In the genomic region with DNA sequence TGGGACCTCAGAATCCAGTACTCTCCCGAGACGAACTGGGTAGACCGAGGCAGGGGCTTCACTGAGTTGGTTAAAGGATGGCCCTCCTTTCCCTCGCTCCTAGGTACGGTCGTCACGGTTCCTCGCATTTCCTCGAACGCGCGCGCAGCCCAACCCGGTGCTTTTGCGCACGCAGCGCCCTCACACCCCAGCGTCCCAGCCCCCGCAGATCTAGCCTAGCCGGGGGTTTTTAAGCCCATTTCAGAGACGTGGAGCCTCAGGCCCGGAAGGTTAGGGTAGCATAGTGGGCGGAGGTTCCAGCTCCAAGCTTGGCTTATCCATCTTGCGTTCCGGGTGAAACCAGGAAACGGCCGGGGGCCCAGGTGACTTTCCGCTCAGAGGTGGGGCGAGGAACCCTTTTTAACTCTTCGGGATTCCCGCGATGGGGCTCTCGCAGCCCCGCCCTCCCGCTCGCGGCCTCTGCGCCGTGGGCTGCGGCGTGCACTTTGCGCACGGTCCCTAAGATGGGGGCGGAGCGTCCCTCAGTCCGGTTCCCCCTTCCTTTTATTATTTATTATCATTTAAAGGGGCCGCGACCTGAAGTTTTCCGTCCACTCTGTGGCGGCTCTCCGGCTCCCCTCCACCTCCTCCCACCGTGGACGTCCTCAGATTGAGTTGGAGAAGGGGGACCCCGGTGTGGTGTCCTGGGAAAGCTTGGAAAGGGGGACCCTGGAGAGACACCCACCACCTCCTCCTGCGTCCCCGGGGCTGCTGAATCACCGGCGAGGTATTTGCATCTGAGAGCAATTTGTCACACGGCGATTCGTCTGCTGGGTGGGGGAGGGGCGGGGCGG, we compare ENCODE assay signal across 8 mouse cellular contexts. TPM values are rescaled to one million over a fixed set of nuclear protein-coding genes. Genes with fewer than 3 reads are reported as not detected.
A peak's percentile ranks its signal among the peaks of the same experiment; 100 is the strongest.
DNase-seq lines count a peak whose midpoint lies in the region; ATAC-seq and TF ChIP-seq lines count a peak whose summit lies in the region.

A gene (plus strand): TSS at position 553 of the 833 bp plus-strand sequence.

- H3K9me3 ChIP-seq in forebrain, embryonic 13.5 days (replicated peaks), result no peaks in the 10 kb centered on the region
- no peaks in the 10 kb centered on the region for H3K9me3 ChIP-seq in liver, embryonic 16.5 days (replicated peaks; ENCODE audit: control insufficient read depth, low read length)
- no peaks in the 10 kb centered on the region for H3K9me3 ChIP-seq in neural tube, embryonic 12.5 days
- no peaks in the 10 kb centered on the region for H3K9me3 ChIP-seq in stomach, postnatal 0 days (ENCODE audit: control insufficient read depth, low read length)

- peak within 1 kb of the TSS; percentile 93 for H3K4me2 ChIP-seq in forebrain, embryonic 13.5 days
- H3K4me2 ChIP-seq in liver, embryonic 16.5 days (ENCODE audit: low read depth, low read length), result peak within 1 kb of the TSS; percentile 91
- peak within 1 kb of the TSS; percentile 93 for H3K4me2 ChIP-seq in neural tube, embryonic 12.5 days (replicated peaks)
- H3K4me2 ChIP-seq in stomach, postnatal 0 days (replicated peaks; ENCODE audit: low read depth), result peak within 1 kb of the TSS; percentile 88

- intact Hi-C loops in heart, postnatal 10 days (cut with DNase I), result no loop called here

- peak; percentile 96 for DNase-seq in ES-CJ7 (ENCODE audit: low read depth, low spot score)
- DNase-seq in heart, postnatal 10 days, result peak; percentile 92
- peak; percentile 93 to 95 for DNase-seq in kidney, postnatal 4 days
- DNase-seq in stomach, postnatal 0 days (ENCODE audit: low spot score), result peak; percentile 96

- H3K4me3 ChIP-seq in forebrain, embryonic 13.5 days, result peak within 1 kb of the TSS; percentile 98
- H3K4me3 ChIP-seq in liver, embryonic 16.5 days (ENCODE audit: low read depth, low read length), result peak within 1 kb of the TSS; percentile 84
- peak within 1 kb of the TSS; percentile 97 for H3K4me3 ChIP-seq in neural tube, embryonic 12.5 days
- peak within 1 kb of the TSS; percentile 96 for H3K4me3 ChIP-seq in stomach, postnatal 0 days (ENCODE audit: low read depth, low read length)

- H3K4me1 ChIP-seq in forebrain, embryonic 13.5 days, result peaks cover 34% of the 10 kb centered on the region
- H3K4me1 ChIP-seq in liver, embryonic 16.5 days (ENCODE audit: control insufficient read depth, low read depth, low read length), result peaks cover 33% of the 10 kb centered on the region
- H3K4me1 ChIP-seq in neural tube, embryonic 12.5 days, result peaks cover 39% of the 10 kb centered on the region
- H3K4me1 ChIP-seq in stomach, postnatal 0 days (replicated peaks; ENCODE audit: control insufficient read depth, insufficient read depth), result 0 out of 2 replicates have a peak, but pooled peaks cover 5% of the 10 kb centered on the region

- WGBS in forebrain, embryonic 13.5 days, result under 1% methylated on average over 63 of the region's 63 CpGs
- WGBS in liver, embryonic 16.5 days (ENCODE audit: insufficient replicate concordance), result under 1% methylated on average over 63 of the region's 63 CpGs
- under 1% methylated on average over 63 of the region's 63 CpGs for WGBS in neural tube, embryonic 12.5 days
- WGBS in stomach, postnatal 0 days, result under 1% methylated on average over 62 of the region's 63 CpGs

- H3K27me3 ChIP-seq in forebrain, embryonic 13.5 days, result peaks cover 26% of the 10 kb centered on the region
- H3K27me3 ChIP-seq in liver, embryonic 16.5 days (ENCODE audit: control insufficient read depth, insufficient read depth, low read depth, low read length), result peaks cover 17% of the 10 kb centered on the region
- H3K27me3 ChIP-seq in neural tube, embryonic 12.5 days (replicated peaks), result peaks cover 20% of the 10 kb centered on the region
- H3K27me3 ChIP-seq in stomach, postnatal 0 days (ENCODE audit: control insufficient read depth, insufficient read depth, low read length), result no peaks in the 10 kb centered on the region

- peak within 1 kb of the TSS; percentile 89 for H3K27ac ChIP-seq in forebrain, embryonic 13.5 days
- peak within 1 kb of the TSS; percentile 88 for H3K27ac ChIP-seq in liver, embryonic 16.5 days (ENCODE audit: low read length)
- peak within 1 kb of the TSS; percentile 85 for H3K27ac ChIP-seq in neural tube, embryonic 12.5 days
- peak within 1 kb of the TSS; percentile 88 for H3K27ac ChIP-seq in stomach, postnatal 0 days (replicated peaks)

- ATAC-seq in cerebellum, adult (ENCODE audit: insufficient number of reproducible peaks, low FRiP score, low TSS enrichment), result peak; percentile 39; the same call in 1 of the 2 replicates
- ATAC-seq in forebrain, embryonic 13.5 days, result peak; percentile 85
- ATAC-seq in liver, embryonic 16.5 days (ENCODE audit: low read depth), result peak; percentile 76
- ATAC-seq in neural tube, embryonic 12.5 days (ENCODE audit: low FRiP score, low read depth), result peak; percentile 73
- ATAC-seq in stomach, postnatal 0 days (ENCODE audit: low FRiP score, low TSS enrichment), result peak; percentile 85

- peak; percentile 85 for TF ChIP-seq EP300 in stomach, postnatal 0 days (optimal IDR thresholded peaks at IDR 0.05)

- peaks cover 13% of the 10 kb centered on the region for H3K36me3 ChIP-seq in forebrain, embryonic 13.5 days (ENCODE audit: poor library complexity, severe bottlenecking)
- H3K36me3 ChIP-seq in liver, embryonic 16.5 days (ENCODE audit: control insufficient read depth, insufficient read depth), result no peaks in the 10 kb centered on the region
- peaks cover 13% of the 10 kb centered on the region for H3K36me3 ChIP-seq in neural tube, embryonic 12.5 days
- peaks cover under 1% of the 10 kb centered on the region; the same call in 1 of the 2 replicates for H3K36me3 ChIP-seq in stomach, postnatal 0 days (ENCODE audit: control insufficient read depth, insufficient read depth, low read length)

- peak within 1 kb of the TSS; percentile 88 for H3K9ac ChIP-seq in forebrain, embryonic 13.5 days
- peak within 1 kb of the TSS; percentile 87 for H3K9ac ChIP-seq in liver, embryonic 16.5 days (ENCODE audit: low read depth, low read length)
- H3K9ac ChIP-seq in neural tube, embryonic 12.5 days, result peak within 1 kb of the TSS; percentile 94
- peak within 1 kb of the TSS; percentile 87 for H3K9ac ChIP-seq in stomach, postnatal 0 days (ENCODE audit: low read length)

- no peak; the same call in 1 of the 2 replicates for TF ChIP-seq CTCF in stomach, postnatal 0 days (IDR thresholded peaks at IDR 0.05; ENCODE audit: low read depth)

RNA-seq across cellular contexts. Expression of the gene that starts here (rescaled TPM):
- 2.5 and 3.6 TPM in 2 replicates for polyA plus RNA-seq in forebrain, embryonic 13.5 days (2015; fragmentation: Nextera tagmentation; extraction: Ambion mirVana)
- total RNA-seq in heart, postnatal 10 days (2021), result 1 to 10 TPM; 3.1 to 3.2 TPM
- 5.1 and 5.8 TPM in 2 replicates for polyA plus RNA-seq in liver, embryonic 16.5 days (2015; fragmentation: Nextera tagmentation; extraction: Ambion mirVana)
- 4.9 and 7.7 TPM in 2 replicates for polyA plus RNA-seq in neural tube, embryonic 12.5 days (2016; fragmentation: Nextera tagmentation; extraction: Ambion mirVana)
- 3.2 and 3.5 TPM in 2 replicates for polyA plus RNA-seq in stomach, postnatal 0 days (2015; fragmentation: Nextera tagmentation; extraction: Ambion mirVana)

Comparison
In these comparisons a context has a peak if more than half of its experiments do, and no peak if none do; other contexts are left out.
1. Peak in every context shown above with its lines: DNase-seq, ATAC-seq, H3K4me3 ChIP-seq and H3K27ac ChIP-seq.